Mouse (Mus musculus): ENCODE data around the gene Vmn2r16. TPM values are rescaled to one million over a fixed set of nuclear protein-coding genes. Genes with fewer than 3 reads are reported as not detected.

Gene Vmn2r16
- total and polyA plus RNA-seq, 3 experiments = not detected

GRCm38 (mm10) chr5:109419388-109419787, 89.4 kb downstream of the Vmn2r16 start, which contains the start of gene Vmn2r17:
Gene Vmn2r17 (plus strand): TSS chr5:109419688.
- H3K27me3 ChIP-seq (replicated peaks) = peaks cover 12% of the 10 kb centered on the region

More at GRCm38 (mm10) chr5:109419388-109419787, 89.4 kb downstream of the Vmn2r16 start, which contains the start of gene Vmn2r17:
- dilution Hi-C loops (cut with MboI; ENCODE audit: extremely low pct_ligation_motif_present, extremely low pct_unique_long_range_greater_than_20kb, low sequenced_read_pairs) = no loop called here
- H3K4me2 ChIP-seq (ENCODE audit: insufficient read depth, low read depth, poor library complexity, severe bottlenecking) = no peak within 1 kb of the TSS
- H3K27ac ChIP-seq (ENCODE audit: insufficient read depth, low read depth) = no peak within 1 kb of the TSS
- no peaks in the 10 kb centered on the region for H3K9me3 ChIP-seq (replicated peaks; ENCODE audit: low read length)
- H3K36me3 ChIP-seq (replicated peaks in 1 of 2; ENCODE audit: control insufficient read depth in 1 of 2, insufficient read depth in 1 of 2, low read length in 1 of 2) = no peaks in the 10 kb centered on the region
- in situ Hi-C loops (cut with MboI; ENCODE audit: low pct_ligation_motif_present, low pct_unique_long_range_greater_than_20kb, low sequenced_read_pairs) = no loop called here
- no peak for TF ChIP-seq RCOR1 (conservative IDR thresholded peaks at IDR 0.05; ENCODE audit: low read depth, low read length)
- TF ChIP-seq MEF2A (IDR thresholded peaks at IDR 0.05; ENCODE audit: borderline replicate concordance, low read depth, low read length) = no peak
- no peak for TF ChIP-seq USF2 (conservative IDR thresholded peaks at IDR 0.05; ENCODE audit: low read depth, low read length)
- TF ChIP-seq ZNF384 (IDR thresholded peaks at IDR 0.05; ENCODE audit: low read depth, low read length) = no peak
- no peak for TF ChIP-seq BHLHE40 (IDR thresholded peaks at IDR 0.05; ENCODE audit: low read depth, low read length)
- DNase-seq (ENCODE audit: extremely low read depth) = no peak
- H3K79me2 ChIP-seq (replicated peaks; ENCODE audit: control insufficient read depth, extremely low read depth, insufficient read depth, poor library complexity, severe bottlenecking) = no peaks in the 10 kb centered on the region
- H3K9ac ChIP-seq (ENCODE audit: insufficient read depth, low read depth) = no peak within 1 kb of the TSS
- no peaks in the 10 kb centered on the region for H3K4me1 ChIP-seq (ENCODE audit: control insufficient read depth in 1 of 2, insufficient read depth in 2 of 2)
- H3K4me3 ChIP-seq (replicated peaks in 1 of 3; ENCODE audit: low read depth in 2 of 3, low read length in 2 of 3, poor library complexity in 1 of 3) = no peak within 1 kb of the TSS

Other genes with a start within 250 kb of the Vmn2r16 start
- gene Vmn2r12, start 232.2 kb upstream of the Vmn2r16 start, total RNA-seq (2012; rRNA removed) = not detected in 2 replicates
- not detected in 2 replicates for gene Vmn2r12, start 232.2 kb upstream of the Vmn2r16 start, total RNA-seq (2014; rRNA removed)
- gene Vmn2r12, start 232.2 kb upstream of the Vmn2r16 start, polyA plus RNA-seq (2012; ENCODE audit: insufficient read length, low read depth) = not detected in 2 replicates
- not detected in 2 replicates for gene Vmn2r13, start 138.0 kb upstream of the Vmn2r16 start, total RNA-seq (2012; rRNA removed)
- not detected in 2 replicates for gene Vmn2r13, start 138.0 kb upstream of the Vmn2r16 start, total RNA-seq (2014; rRNA removed)
- gene Vmn2r13, start 138.0 kb upstream of the Vmn2r16 start, polyA plus RNA-seq (2012; ENCODE audit: insufficient read length, low read depth) = not detected in 2 replicates
- gene Vmn2r14, start 105.5 kb upstream of the Vmn2r16 start, total RNA-seq (2012; rRNA removed) = not detected in 2 replicates
- not detected in 2 replicates for gene Vmn2r14, start 105.5 kb upstream of the Vmn2r16 start, total RNA-seq (2014; rRNA removed)
- not detected in 2 replicates for gene Vmn2r14, start 105.5 kb upstream of the Vmn2r16 start, polyA plus RNA-seq (2012; ENCODE audit: insufficient read length, low read depth)
- gene Vmn2r15, start 32.5 kb upstream of the Vmn2r16 start, total RNA-seq (2012; rRNA removed) = not detected in 2 replicates
- not detected in 2 replicates for gene Vmn2r15, start 32.5 kb upstream of the Vmn2r16 start, total RNA-seq (2014; rRNA removed)
- gene Vmn2r15, start 32.5 kb upstream of the Vmn2r16 start, polyA plus RNA-seq (2012; ENCODE audit: insufficient read length, low read depth) = not detected in 2 replicates
- gene Vmn2r17, start 89.5 kb downstream of the Vmn2r16 start, total RNA-seq (2012; rRNA removed) = not detected in 2 replicates
- gene Vmn2r17, start 89.5 kb downstream of the Vmn2r16 start, total RNA-seq (2014; rRNA removed) = not detected in 2 replicates
- gene Vmn2r17, start 89.5 kb downstream of the Vmn2r16 start, polyA plus RNA-seq (2012; ENCODE audit: insufficient read length, low read depth) = not detected in 2 replicates
- 25.4 and 32.5 TPM in 2 replicates for gene Crlf2, start 228.8 kb downstream of the Vmn2r16 start, total RNA-seq (2012; rRNA removed)
- gene Crlf2, start 228.8 kb downstream of the Vmn2r16 start, total RNA-seq (2014; rRNA removed) = 9.3 and 10.5 TPM in 2 replicates
- 22.2 and 22.6 TPM in 2 replicates for gene Crlf2, start 228.8 kb downstream of the Vmn2r16 start, polyA plus RNA-seq (2012; ENCODE audit: insufficient read length, low read depth)